Mouse (Mus musculus) liver, embryonic 14.5 days (tissue): ENCODE results near the gene Klhdc3.

ENCODE experiments used
- CTCF ChIP-seq: IDR thresholded peaks from 2 replicates; pipeline ENCODE4 v1.5.1; 2016; ENCODE audit warnings: antibody characterized with exemption, low read depth, control low read depth
- EP300 ChIP-seq: IDR thresholded peaks from 2 replicates; pipeline ENCODE4 v1.6.1; 2016; ENCODE audit warnings: antibody characterized with exemption, low read depth

DNA sequence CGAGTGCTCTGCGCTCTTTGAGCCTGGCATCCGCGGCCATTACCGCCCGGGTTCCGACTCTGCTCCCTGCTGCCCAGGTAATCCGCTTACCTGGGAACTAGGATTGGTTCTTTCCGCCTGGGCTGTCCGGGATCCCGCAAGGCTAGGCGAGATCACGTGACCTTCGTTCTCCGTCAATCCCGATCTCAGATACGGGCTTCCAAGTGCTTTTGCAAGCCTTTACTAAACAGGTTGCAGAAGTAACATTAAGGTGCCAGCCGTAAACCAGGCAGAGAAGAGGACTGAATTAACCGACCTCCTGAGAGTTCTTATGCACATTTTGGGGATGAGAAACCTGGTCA lies 34.4 kb downstream of the Klhdc3 start:
- TF ChIP-seq CTCF (no peak), EP300 (no peak)
